Mouse (Mus musculus): ENCODE results near the gene Tspoap1.

DNA sequence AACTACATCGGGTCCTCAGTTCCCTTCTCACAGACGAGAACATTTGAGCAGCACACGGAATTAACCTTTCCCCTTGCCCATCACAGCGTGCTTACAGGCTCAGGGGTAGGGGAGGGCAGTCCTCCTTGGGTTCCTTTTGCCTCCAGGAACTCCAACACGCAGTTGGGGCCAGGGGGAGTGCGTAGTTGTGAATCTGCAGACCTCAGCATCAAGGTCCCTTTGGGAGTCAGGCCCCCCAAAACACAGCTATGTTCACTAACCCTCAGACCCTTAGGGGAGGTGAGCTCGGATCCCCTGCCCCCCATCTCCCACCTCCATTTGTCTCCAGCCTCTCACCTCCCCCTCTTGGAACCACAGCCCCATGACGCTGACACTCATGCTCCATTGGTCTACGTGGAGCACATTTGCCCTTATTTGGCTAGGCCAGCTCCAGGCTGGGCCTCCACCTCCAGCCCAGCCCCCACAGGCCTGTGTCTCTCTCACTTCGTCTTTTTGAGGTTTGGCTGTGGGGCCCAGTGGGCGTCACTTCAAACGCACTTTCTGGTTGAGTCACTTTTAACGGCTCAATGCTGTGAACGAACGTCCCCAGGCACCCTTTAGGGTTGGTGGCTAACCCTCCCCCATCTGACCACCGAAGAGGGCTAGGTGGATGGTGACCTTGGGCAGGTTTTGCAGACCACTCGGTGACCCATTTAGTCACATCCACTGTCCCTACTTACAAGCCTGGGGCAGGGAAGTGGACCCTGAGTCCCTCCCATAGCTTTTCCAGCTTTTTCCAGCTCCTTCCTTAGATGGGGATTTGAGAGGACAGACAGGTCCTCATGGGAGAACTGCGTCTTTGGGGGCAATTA is 10.9 kb upstream of the Tspoap1 start:
- peak; percentile 85 for TF ChIP-seq EP300 (IDR thresholded peaks at IDR 0.05; ENCODE audit: low read depth)
- TF ChIP-seq CTCF (IDR thresholded peaks at IDR 0.05; ENCODE audit: low read depth), result no peak

Data from liver, postnatal 0 days (tissue).